Mouse (Mus musculus): Measurements from ENCODE around the gene Alg6. TPM values are rescaled to one million over a fixed set of nuclear protein-coding genes. Genes with fewer than 3 reads are reported as not detected.

Gene Alg6
- total RNA-seq, 4 experiments from 2014 or later: 10.1 to 15.9 (median 13.0) TPM

Other genes with a start within 250 kb of the Alg6 start
- under 1 TPM in 1 of 4 experiments, not detected in 3; 0.15 TPM for gene Foxd3, start 59.4 kb upstream of the Alg6 start, total RNA-seq (2022)
- 1 to 10 TPM; 4.8 to 9.4 (median 6.5) TPM for gene Efcab7, start 113.5 kb downstream of the Alg6 start, total RNA-seq (2022)
- gene Pgm1, start 213.8 kb downstream of the Alg6 start, total RNA-seq (2022): 10 to 100 TPM; 58.5 to 65.5 (median 61.2) TPM
- gene Itgb3bp, start 214.1 kb downstream of the Alg6 start, total RNA-seq (2022): 1 to 10 TPM; 4.8 to 7.8 (median 6.3) TPM